17 mouse cellular contexts compared by ENCODE assay signal in the genomic region with DNA sequence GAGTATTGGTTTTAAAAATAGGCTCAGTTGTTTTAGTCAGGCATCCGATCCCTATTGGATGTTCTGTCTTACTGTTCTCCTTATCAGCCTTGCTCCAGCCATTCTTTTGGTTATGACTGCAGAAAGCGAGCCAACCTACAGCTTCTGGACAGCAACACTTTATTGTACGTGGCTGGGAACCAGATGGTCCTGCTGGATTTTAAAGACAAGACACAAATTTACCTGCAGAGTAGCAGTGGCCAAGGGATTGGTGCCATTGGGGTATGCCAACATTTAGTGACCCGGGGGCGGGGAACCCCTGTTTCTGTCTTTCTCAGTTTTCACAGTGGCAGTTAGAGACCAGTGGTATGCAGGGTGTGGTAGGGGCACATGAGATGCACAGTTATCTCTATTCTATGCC. TPM values are rescaled to one million over a fixed set of nuclear protein-coding genes. Genes with fewer than 3 reads are reported as not detected.
"Had no signal": no experiment of that assay in that cellular context is flagged by ENCODE, and none has a peak within 500 bp of the region (broad histone marks: within the 10 kb centered on the region; RNA-seq: fewer than 3 reads in every experiment).

No protein-coding gene starts in this region.

- H3K4me1 ChIP-seq: limb, embryonic 12.5 days; liver, embryonic 13.5 days; lung, embryonic 15.5 days; megakaryocyte, embryonic 14.5 days; midbrain, embryonic 12.5 days had no signal

- DNase-seq: kidney, postnatal 14 days; layer of hippocampus, postnatal 36 days; liver; liver, embryonic 13.5 days; liver, postnatal 0 days; lung, postnatal 14 days; right cerebral cortex, adult 18-20 months; right cerebral cortex, postnatal 25 days had no signal

- H3K27me3 ChIP-seq: limb, embryonic 12.5 days; liver, embryonic 13.5 days; lung, embryonic 15.5 days; megakaryocyte, embryonic 14.5 days; midbrain, embryonic 12.5 days had no signal

- H3K4me3 ChIP-seq: limb, embryonic 12.5 days; liver, embryonic 13.5 days; lung, embryonic 15.5 days; megakaryocyte, embryonic 14.5 days; midbrain, embryonic 12.5 days had no signal

- ATAC-seq: liver, postnatal 0 days; midbrain, embryonic 16.5 days had no signal

- H3K27ac ChIP-seq: limb, embryonic 12.5 days; liver, embryonic 13.5 days; lung, embryonic 15.5 days; macrophage; midbrain, embryonic 12.5 days; stomach, postnatal 0 days had no signal

RNA-seq across cellular contexts. Expression of a gene that starts 12.6 kb away (rescaled TPM):
- polyA plus RNA-seq: large intestine, adult 2 months; macrophage; small intestine, adult 2 months had no signal
